Mouse (Mus musculus) thymus, postnatal 36 days (tissue): ENCODE measurements around the gene Abl2.

Experiments
- DNase-seq, 2 experiments: peaks; one replicate each; pipeline ENCODE4 v3.0.0; 2022; ENCODE audit warnings: mixed read lengths in 2 of 2

Abl2 gene

DNA sequence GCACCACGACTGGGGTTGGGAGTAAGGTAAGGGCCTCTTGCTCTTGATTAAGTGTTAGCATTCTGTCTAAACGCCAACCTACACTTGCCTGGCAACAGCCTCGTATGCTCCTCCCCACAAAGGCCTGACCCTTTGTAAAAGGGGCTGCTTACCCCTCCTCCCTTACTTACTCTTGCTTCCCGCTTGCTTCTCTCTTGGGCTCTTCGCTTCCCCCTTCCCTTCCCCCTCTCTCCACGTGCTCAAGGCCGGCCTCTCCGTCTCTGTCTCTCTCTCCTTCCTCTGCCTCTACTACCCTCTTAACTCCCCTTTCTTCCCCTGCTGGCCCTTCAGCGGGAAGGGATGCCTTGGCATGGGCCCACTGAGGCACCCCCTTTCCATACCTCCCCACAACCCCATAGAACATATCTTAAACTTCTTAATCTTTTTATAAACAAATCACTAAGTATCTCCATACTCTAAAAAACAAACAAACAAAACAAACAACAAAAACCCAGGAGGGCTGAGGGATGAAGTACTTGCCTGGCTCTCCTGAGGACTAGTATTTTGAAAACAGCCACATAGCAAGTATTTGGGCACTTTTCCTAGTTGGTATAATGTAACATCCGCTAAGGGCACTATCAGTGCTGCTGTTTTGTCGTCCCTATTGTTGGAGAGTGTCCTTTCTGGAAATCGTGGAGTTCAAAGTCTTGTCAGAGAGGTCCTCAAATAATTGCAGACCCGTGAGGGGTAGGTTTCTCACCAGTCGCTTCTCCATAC is 114.3 kb downstream of the Abl2 start:
- DNase-seq = peak; percentile 37 to 67

DNA sequence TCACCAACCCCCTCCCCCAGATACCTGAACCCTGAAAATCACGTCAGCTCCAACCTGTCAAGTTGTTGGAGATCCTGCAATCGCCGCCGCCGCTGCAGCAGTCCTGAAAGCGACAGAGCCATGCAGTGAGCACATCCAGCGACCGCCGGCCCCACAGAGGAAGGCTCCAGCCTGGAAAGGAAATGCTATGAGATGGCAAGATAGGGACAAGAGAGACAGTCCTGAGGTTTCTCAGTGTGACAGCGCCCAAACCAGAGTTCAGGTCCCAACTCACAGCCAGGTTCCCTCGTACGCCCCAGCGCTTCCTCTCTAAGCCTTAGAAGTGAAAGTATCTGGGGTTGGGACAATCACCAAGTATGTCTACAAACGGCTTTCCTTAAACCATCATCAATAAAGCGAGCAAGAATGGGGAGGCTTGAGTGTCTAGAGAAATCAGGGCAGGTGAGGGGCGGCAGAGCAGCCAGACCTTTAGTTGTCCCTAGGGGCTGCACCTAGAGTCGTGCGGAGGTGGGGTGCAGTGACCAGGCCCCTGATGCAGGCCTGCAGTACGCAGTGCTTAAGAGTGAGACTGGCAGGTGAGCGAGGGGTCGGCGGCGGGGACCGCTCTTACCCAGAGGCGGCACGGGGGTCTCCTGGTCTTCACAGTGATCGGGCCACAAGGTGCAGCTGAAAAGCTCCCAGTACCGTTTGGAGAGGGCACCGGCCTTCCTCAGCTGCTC is 115.0 kb downstream of the Abl2 start:
- DNase-seq = peak; percentile 39 to 48

- peak; percentile 60 to 70 for DNase-seq
These were observed 115.8 kb downstream of the Abl2 start, which contains the start of gene Tor3a for GRCm38 (mm10) chr1:156674195-156675000. Gene Tor3a, minus strand, starts transcription at chr1:156674356.

- peak; percentile 48 to 52 for DNase-seq
These were observed 117.6 kb downstream of the Abl2 start for GRCm38 (mm10) chr1:156676171-156676570.

GRCm38 (mm10) chr1:156676596-156676995 is 118.0 kb downstream of the Abl2 start:
- no peak for DNase-seq

DNA sequence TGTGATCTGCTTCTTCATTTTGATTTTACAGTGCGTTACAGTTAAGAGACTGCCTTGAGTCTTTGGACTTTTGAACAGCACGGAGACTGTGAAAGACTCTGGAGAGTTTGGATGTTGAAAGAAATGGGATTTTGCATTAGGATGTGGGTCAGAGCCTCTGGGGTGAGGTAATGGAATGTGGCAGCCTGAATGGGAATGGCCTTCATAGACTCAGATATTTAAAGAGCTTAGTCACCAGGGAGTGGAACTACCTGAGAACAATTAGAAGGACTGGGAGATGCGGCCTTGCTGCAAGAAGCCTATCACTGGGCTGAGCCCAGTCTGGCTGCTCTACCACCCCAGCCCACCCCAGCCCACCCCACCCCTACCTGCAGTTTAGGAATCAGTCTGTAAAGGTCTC is 118.6 kb downstream of the Abl2 start:
- no peak for DNase-seq

DNA sequence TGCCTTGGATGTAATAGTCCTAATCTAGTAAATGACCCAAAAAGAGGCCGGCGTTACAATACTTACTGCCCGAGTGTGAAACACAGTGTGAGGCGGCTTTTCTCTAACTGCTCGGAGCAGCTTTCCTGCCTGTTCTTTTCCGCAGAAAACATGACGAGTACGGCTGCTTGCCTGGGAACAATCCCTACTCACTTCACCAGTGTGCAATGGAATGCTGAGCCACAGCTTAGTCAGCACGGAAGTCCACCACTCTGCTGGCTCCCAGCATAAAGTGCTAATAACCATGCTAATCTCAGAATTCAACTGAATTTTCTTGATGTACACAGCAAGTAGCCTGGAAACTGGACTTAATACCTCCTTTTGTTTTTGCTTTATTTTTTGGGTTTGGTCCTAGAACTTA is 121.0 kb downstream of the Abl2 start:
- DNase-seq = no peak

- DNase-seq = no peak
These were observed 127.6 kb downstream of the Abl2 start for GRCm38 (mm10) chr1:156686025-156686661.
